Comparison of ENCODE assay signal across 28 mouse cellular contexts in genomic region chr1:131641565-131641964, GRCm38 (mm10). TPM values are rescaled to one million over a fixed set of nuclear protein-coding genes. Genes with fewer than 3 reads are reported as not detected.
A peak's percentile ranks its signal among the peaks of the same experiment; 100 is the strongest.
DNase-seq lines count a peak whose midpoint lies in the region; ATAC-seq and TF ChIP-seq lines count a peak whose summit lies in the region.
"Had no signal": no experiment of that assay in that cellular context is flagged by ENCODE, and none has a peak within 500 bp of the region (broad histone marks: within the 10 kb centered on the region; RNA-seq: fewer than 3 reads in every experiment).

No protein-coding gene starts in this region.

- no peak overlapping the region for H3K4me2 ChIP-seq in intestine, embryonic 14.5 days (ENCODE audit: low read length)
- H3K4me2 ChIP-seq in intestine, embryonic 15.5 days (replicated peaks): no peak overlapping the region
- peak overlapping the region; percentile 12; the same call in 1 of the 2 replicates for H3K4me2 ChIP-seq in CH12.LX (ENCODE audit: insufficient read depth, low read depth, poor library complexity, severe bottlenecking)
- H3K4me2 ChIP-seq: embryonic facial prominence, embryonic 13.5 days; embryonic facial prominence, embryonic 15.5 days; forebrain, embryonic 12.5 days had no signal

- H3K4me3 ChIP-seq in intestine, embryonic 14.5 days (ENCODE audit: low read depth, low read length): no peak overlapping the region
- no peak overlapping the region for H3K4me3 ChIP-seq in intestine, embryonic 15.5 days (replicated peaks)
- H3K4me3 ChIP-seq in CH12.LX (replicated peaks in 1 of 3; ENCODE audit: low read depth in 2 of 3, low read length in 2 of 3, poor library complexity in 1 of 3): peak overlapping the region in 2 of 3 experiments; percentile 54 to 59
- H3K4me3 ChIP-seq in G1E (ENCODE audit: low read depth, low read length): peak overlapping the region; percentile 42; the same call in 1 of the 2 replicates
- H3K4me3 ChIP-seq: embryonic facial prominence, embryonic 13.5 days; embryonic facial prominence, embryonic 15.5 days; forebrain, embryonic 10.5 days; forebrain, embryonic 12.5 days had no signal

- H3K9me3 ChIP-seq in intestine, embryonic 14.5 days (ENCODE audit: control insufficient read depth, low read length): no peaks in the 10 kb centered on the region
- H3K9me3 ChIP-seq in intestine, embryonic 15.5 days: no peaks in the 10 kb centered on the region
- no peaks in the 10 kb centered on the region for H3K9me3 ChIP-seq in CH12.LX (replicated peaks; ENCODE audit: low read length)
- no peaks in the 10 kb centered on the region for H3K9me3 ChIP-seq in G1E (replicated peaks)
- H3K9me3 ChIP-seq: embryonic facial prominence, embryonic 13.5 days; embryonic facial prominence, embryonic 15.5 days; forebrain, embryonic 10.5 days; forebrain, embryonic 12.5 days had no signal

- H3K27me3 ChIP-seq in intestine, embryonic 14.5 days (replicated peaks; ENCODE audit: control insufficient read depth, insufficient read depth, low read length): no peaks in the 10 kb centered on the region
- H3K27me3 ChIP-seq in intestine, embryonic 15.5 days (replicated peaks): no peaks in the 10 kb centered on the region
- H3K27me3 ChIP-seq in CH12.LX (replicated peaks): no peaks in the 10 kb centered on the region
- H3K27me3 ChIP-seq in G1E (ENCODE audit: insufficient read depth, low read length): no peaks in the 10 kb centered on the region
- H3K27me3 ChIP-seq: embryonic facial prominence, embryonic 13.5 days; embryonic facial prominence, embryonic 15.5 days; forebrain, embryonic 12.5 days had no signal

- no peak overlapping the region for H3K27ac ChIP-seq in intestine, embryonic 14.5 days (ENCODE audit: low read depth)
- no peak overlapping the region for H3K27ac ChIP-seq in intestine, embryonic 15.5 days
- 0 out of 2 replicates have a peak overlapping the region, but pooled peaks have one; percentile 61 for H3K27ac ChIP-seq in CH12.LX (ENCODE audit: insufficient read depth, low read depth)
- H3K27ac ChIP-seq: embryonic facial prominence, embryonic 13.5 days; embryonic facial prominence, embryonic 15.5 days; forebrain, embryonic 10.5 days; forebrain, embryonic 12.5 days had no signal

- no peak for ATAC-seq in intestine, embryonic 14.5 days (replicated peaks; ENCODE audit: low FRiP score, low TSS enrichment, low read depth)
- no peak for ATAC-seq in intestine, embryonic 15.5 days
- ATAC-seq in G1E (ENCODE audit: extremely low read depth, insufficient number of reproducible peaks, low FRiP score, poor library complexity, severe bottlenecking): no peak
- ATAC-seq: forebrain, embryonic 14.5 days; forebrain, embryonic 16.5 days had no signal

- no peak for TF ChIP-seq CTCF in CH12.LX (conservative IDR thresholded peaks at IDR 0.05 in 1 of 2, IDR thresholded peaks at IDR 0.05 in 1 of 2; ENCODE audit: low read depth in 2 of 2, low read length in 2 of 2)
- no peak for TF ChIP-seq CTCF in G1E (IDR thresholded peaks at IDR 0.05; ENCODE audit: low read depth, low read length)

- WGBS in intestine, embryonic 14.5 days: 92% methylated on average over 13 of the region's 13 CpGs
- WGBS in intestine, embryonic 15.5 days: 93% methylated on average over 13 of the region's 13 CpGs

- no peak overlapping the region for H3K9ac ChIP-seq in intestine, embryonic 14.5 days (ENCODE audit: low read length)
- no peak overlapping the region for H3K9ac ChIP-seq in intestine, embryonic 15.5 days
- peak overlapping the region; percentile 87; the same call in 1 of the 2 replicates for H3K9ac ChIP-seq in CH12.LX (ENCODE audit: insufficient read depth, low read depth)
- H3K9ac ChIP-seq: embryonic facial prominence, embryonic 13.5 days; embryonic facial prominence, embryonic 15.5 days; forebrain, embryonic 12.5 days had no signal

- dilution Hi-C loops in CH12.LX (cut with MboI; ENCODE audit: extremely low pct_ligation_motif_present, extremely low pct_unique_long_range_greater_than_20kb, low sequenced_read_pairs): no loop called here

- no peak for TF ChIP-seq POLR2A in CH12.LX (IDR thresholded peaks at IDR 0.05; ENCODE audit: low read depth, low read length)

- H3K4me1 ChIP-seq in intestine, embryonic 14.5 days (replicated peaks; ENCODE audit: control insufficient read depth, insufficient read depth, low read length): no peaks in the 10 kb centered on the region
- no peaks in the 10 kb centered on the region for H3K4me1 ChIP-seq in intestine, embryonic 15.5 days (replicated peaks)
- H3K4me1 ChIP-seq in CH12.LX (ENCODE audit: control insufficient read depth in 1 of 2, insufficient read depth in 2 of 2): peaks cover 4% of the 10 kb centered on the region in 2 experiments; a peak in 3 of 4 replicates
- peaks cover 34% of the 10 kb centered on the region for H3K4me1 ChIP-seq in G1E (ENCODE audit: insufficient read depth, low read depth, low read length)
- H3K4me1 ChIP-seq: embryonic facial prominence, embryonic 13.5 days; embryonic facial prominence, embryonic 15.5 days; forebrain, embryonic 10.5 days; forebrain, embryonic 12.5 days had no signal

- TF ChIP-seq RAD21 in CH12.LX (IDR thresholded peaks at IDR 0.05; ENCODE audit: low read depth, low read length): no peak

- peak; percentile 24 for DNase-seq in intestine, embryonic 14.5 days (ENCODE audit: low spot score)
- DNase-seq in CH12.LX (ENCODE audit: extremely low read depth): peak; percentile 44
- no peak for DNase-seq in G1E (ENCODE audit: low spot score)
- no peak for DNase-seq in layer of hippocampus, postnatal 36 days
- DNase-seq: adrenal gland, adult 2 months; adrenal gland, postnatal 10 days; adrenal gland, postnatal 25 days; cerebellum, adult 11 months; cerebellum, adult 18-20 months; cerebellum, adult 8-10 months; cerebellum, adult 9-11 months; cerebellum, postnatal 14 days; cerebellum, postnatal 36 days; embryo, embryonic 11 days had no signal

- in situ Hi-C loops in CH12.LX (cut with MboI; ENCODE audit: low pct_ligation_motif_present, low pct_unique_long_range_greater_than_20kb, low sequenced_read_pairs): no loop called here

- H3K79me2 ChIP-seq in CH12.LX (replicated peaks; ENCODE audit: control insufficient read depth, extremely low read depth, insufficient read depth, poor library complexity, severe bottlenecking): peaks cover 12% of the 10 kb centered on the region

- no peak for TF ChIP-seq EP300 in CH12.LX (IDR thresholded peaks at IDR 0.05; ENCODE audit: low read length)

- no peaks in the 10 kb centered on the region for H3K36me3 ChIP-seq in intestine, embryonic 14.5 days (ENCODE audit: control insufficient read depth, insufficient read depth, low read length)
- no peaks in the 10 kb centered on the region for H3K36me3 ChIP-seq in intestine, embryonic 15.5 days
- H3K36me3 ChIP-seq in CH12.LX (replicated peaks in 1 of 2; ENCODE audit: control insufficient read depth in 1 of 2, insufficient read depth in 1 of 2, low read length in 1 of 2) (peaks cover 0 to 5% of the 10 kb centered on the region in 2 experiments), G1E (replicated peaks) (peaks cover 4% of the 10 kb centered on the region)
- H3K36me3 ChIP-seq: embryonic facial prominence, embryonic 13.5 days; embryonic facial prominence, embryonic 15.5 days; forebrain, embryonic 10.5 days; forebrain, embryonic 12.5 days had no signal

TF ChIP-seq in CH12.LX, 34 proteins besides CTCF, POLR2A, EP300 and RAD21 (continues in another document):
- TF ChIP-seq E2F4 (IDR thresholded peaks at IDR 0.05; ENCODE audit: insufficient replicate concordance, low read depth, low read length) (0 out of 2 replicates have a peak, but pooled peaks have one; percentile 17), SIN3A (IDR thresholded peaks at IDR 0.05; ENCODE audit: low read length) (no peak; the same call in 1 of the 2 replicates), CHD2 (IDR thresholded peaks at IDR 0.05; ENCODE audit: low read length) (peak; percentile 62), GABPA (IDR thresholded peaks at IDR 0.05; ENCODE audit: insufficient replicate concordance, low read depth, low read length) (no peak), MAX (IDR thresholded peaks at IDR 0.05; ENCODE audit: low read length) (peak; percentile 72), MAFK (IDR thresholded peaks at IDR 0.05; ENCODE audit: insufficient replicate concordance, low read length) (peak; percentile 8; the same call in 1 of the 2 replicates), NELFE (IDR thresholded peaks at IDR 0.05; ENCODE audit: low read depth, low read length) (no peak), MYC (IDR thresholded peaks at IDR 0.05; ENCODE audit: low read depth, low read length) (peak; percentile 64; the same call in 1 of the 2 replicates), CHD1 (IDR thresholded peaks at IDR 0.05; ENCODE audit: low read depth, low read length) (no peak), TBP (conservative IDR thresholded peaks at IDR 0.05; ENCODE audit: low read depth, low read length) (no peak)

RNA-seq across cellular contexts. Expression of gene Ctse, which starts 3.5 kb away (rescaled TPM):
- polyA plus RNA-seq in intestine, embryonic 14.5 days (2014; fragmentation: Nextera tagmentation; extraction: Ambion mirVana): 0.38 and 1.0 TPM in 2 replicates
- polyA plus RNA-seq in intestine, embryonic 15.5 days (2015; fragmentation: Nextera tagmentation; extraction: Ambion mirVana): 0.85 and 2.1 TPM in 2 replicates
- total RNA-seq in CH12.LX (2012; rRNA removed) (1.4 and 1.9 TPM in 2 replicates), CH12.LX (2014; rRNA removed) (1.6 and 1.7 TPM in 2 replicates), G1E (2014; fragmentation: Nextera tagmentation) (1,974 and 2,087 TPM in 2 replicates), G1E (2017) (482 and 539 TPM in 2 replicates)
- polyA plus RNA-seq in CH12.LX (2012; ENCODE audit: insufficient read length, low read depth) (11.6 TPM in 2 replicates), G1E (2012) (163 and 246 TPM in 2 replicates)
- not detected for total RNA-seq in layer of hippocampus, postnatal 36 days (2021)
- polyA plus RNA-seq: C2C12; embryonic facial prominence, embryonic 13.5 days; forebrain, embryonic 10.5 days; forebrain, embryonic 12.5 days; forebrain, embryonic 14.5 days; forebrain, embryonic 16.5 days; frontal cortex, adult 2 months had no signal

RNA-seq across cellular contexts. Expression of gene Avpr1b, which starts 42.5 kb away (rescaled TPM):
- polyA plus RNA-seq in intestine, embryonic 14.5 days (2014; fragmentation: Nextera tagmentation; extraction: Ambion mirVana): 0.04 TPM in 1 of 2 replicates, not detected in the other
- polyA plus RNA-seq in intestine, embryonic 15.5 days (2015; fragmentation: Nextera tagmentation; extraction: Ambion mirVana): not detected in 2 replicates
- total RNA-seq in CH12.LX (2012; rRNA removed) (0.04 and 0.08 TPM in 2 replicates), CH12.LX (2014; rRNA removed) (not detected in 2 replicates), G1E (2014; fragmentation: Nextera tagmentation) (not detected in 2 replicates), G1E (2017) (0.17 and 0.33 TPM in 2 replicates)
- polyA plus RNA-seq in CH12.LX (2012; ENCODE audit: insufficient read length, low read depth) (not detected in 2 replicates), G1E (2012) (not detected in 2 replicates)
- under 1 TPM; 0.62 to 0.86 TPM for total RNA-seq in layer of hippocampus, postnatal 36 days (2021)
- total RNA-seq: adrenal gland, adult 2 months; adrenal gland, postnatal 25 days; adrenal gland, postnatal 4 days; common myeloid progenitor, adult 5-6 weeks; MEL had no signal
- polyA plus RNA-seq: adrenal gland, adult 2 months; brain, embryonic 14.5 days; C2C12; embryonic facial prominence, embryonic 11.5 days; embryonic facial prominence, embryonic 13.5 days; embryonic facial prominence, embryonic 15.5 days; forebrain, embryonic 10.5 days; forebrain, embryonic 12.5 days; forebrain, embryonic 14.5 days; forebrain, embryonic 16.5 days; frontal cortex, adult 2 months had no signal

RNA-seq across cellular contexts. Expression of gene Rab7b, which starts 46.9 kb away (rescaled TPM):
- 3.0 and 4.3 TPM in 2 replicates for polyA plus RNA-seq in intestine, embryonic 14.5 days (2014; fragmentation: Nextera tagmentation; extraction: Ambion mirVana)
- 4.2 and 5.0 TPM in 2 replicates for polyA plus RNA-seq in intestine, embryonic 15.5 days (2015; fragmentation: Nextera tagmentation; extraction: Ambion mirVana)
- total RNA-seq in CH12.LX (2012; rRNA removed): not detected in 2 replicates
- not detected in 2 replicates for total RNA-seq in CH12.LX (2014; rRNA removed)
- 0.19 and 0.44 TPM in 2 replicates for polyA plus RNA-seq in CH12.LX (2012; ENCODE audit: insufficient read length, low read depth)
- not detected in 2 replicates for total RNA-seq in G1E (2014; fragmentation: Nextera tagmentation)
- total RNA-seq in G1E (2017): 0.38 and 0.93 TPM in 2 replicates
- 0.03 TPM in 1 of 2 replicates, not detected in the other for polyA plus RNA-seq in G1E (2012)
- total RNA-seq in layer of hippocampus, postnatal 36 days (2021): 1 to 10 TPM; 2.5 to 2.7 TPM

Comparison
In these comparisons a context has a peak if more than half of its experiments do, and no peak if none do; other contexts are left out.
1. DNase-seq: peak in intestine, embryonic 14.5 days (single experiment) and CH12.LX (single experiment); none in G1E (single experiment) and layer of hippocampus, postnatal 36 days (0 of 2).
2. H3K4me3 ChIP-seq: peak in CH12.LX (2 of 3) and G1E (single experiment); none in intestine, embryonic 14.5 days (single experiment) and intestine, embryonic 15.5 days (single experiment).
3. RNA of gene Ctse, which starts 3.5 kb away (polyA plus RNA-seq): 163 to 246 TPM in G1E; 11.6 TPM in CH12.LX, 0.38 to 1.0 TPM in intestine, embryonic 14.5 days and 0.85 to 2.1 TPM in intestine, embryonic 15.5 days; every median in the first group is over 10 times any median in the second.